Mouse (Mus musculus) gastrocnemius, adult 2 months (tissue): ENCODE measurements around the gene Ppp1r14b. TPM values are rescaled to one million over a fixed set of nuclear protein-coding genes. Genes with fewer than 3 reads are reported as not detected.
A peak's percentile ranks its signal among the peaks of the same experiment; 100 is the strongest.

Experiments used
- DNase-seq: peaks from one replicate; pipeline ENCODE4 v3.0.0; 2022
- H3K27ac ChIP-seq: fragments of 200-600 bp; 2 replicates; pipeline ENCODE4 v1.8.1; 2022; ENCODE audit warnings: mild to moderate bottlenecking
- H3K4me3 ChIP-seq: fragments of 200-600 bp; 2 replicates; pipeline ENCODE4 v1.8.1; 2022; ENCODE audit warnings: mild to moderate bottlenecking, moderate library complexity
- CTCF ChIP-seq: fragments of 200-600 bp; IDR thresholded peaks from 2 replicates; pipeline ENCODE4 v1.8.1; 2022; ENCODE audit warnings: antibody characterized with exemption, mild to moderate bottlenecking, moderate library complexity
- intact Hi-C: fragments of 180-260 bp; cut with DNase I; formaldehyde crosslinking; loops from one replicate; pipeline ENCODE4 v1.15.1; 2025
- total RNA-seq, 2 experiments: library from RNA; stranded (reverse); gene quantifications; 2 replicates each; pipeline ENCODE4 v1.2.3; 2021

The Ppp1r14b gene
- total RNA-seq, 2 experiments from 2014 or later: 121 to 127 TPM

GRCm38 (mm10) chr19:7020224-7020641, 45.5 kb downstream of the Ppp1r14b start:
- peak; percentile 68 for TF ChIP-seq CTCF
- Histone ChIP-seq H3K4me3 (no peak overlapping the region), H3K27ac (peak overlapping the region; percentile 38)
- DNase-seq: peak; percentile 53
- intact Hi-C loops: loop anchor here (1.0 kb wide), 1 partner anchor 96 kb away; no protein-coding TSS in a partner anchor

Other genes with a start within 250 kb of the Ppp1r14b start
- gene Rps6ka4, start 134.3 kb upstream of the Ppp1r14b start, total RNA-seq: 1 to 10 TPM; 9.3 to 9.4 TPM
- gene Ccdc88b, start 116.8 kb upstream of the Ppp1r14b start, total RNA-seq: under 1 TPM; 0.46 to 0.59 TPM
- 10 to 100 TPM; 32.7 to 41.3 TPM for gene Trmt112, start 65.3 kb upstream of the Ppp1r14b start, total RNA-seq
- 100 to 1,000 TPM; 177 to 270 TPM for gene Prdx5, start 64.9 kb upstream of the Ppp1r14b start, total RNA-seq
- 100 to 1,000 TPM in 1 of 2 experiments, 10 to 100 TPM in 1; 80.0 to 108 TPM for gene Esrra, start 53.2 kb upstream of the Ppp1r14b start, total RNA-seq
- gene Catsperz, start 49.6 kb upstream of the Ppp1r14b start, total RNA-seq: not detected
- gene Kcnk4, start 40.5 kb upstream of the Ppp1r14b start, total RNA-seq: not detected
- gene Bad, start 33.1 kb upstream of the Ppp1r14b start, total RNA-seq: 10 to 100 TPM; 10.8 to 14.4 TPM
- gene Gpr137, start 32.5 kb upstream of the Ppp1r14b start, total RNA-seq: 10 to 100 TPM in 1 of 2 experiments, 1 to 10 TPM in 1; 8.2 to 13.8 TPM
- gene Plcb3, start 1.5 kb downstream of the Ppp1r14b start, total RNA-seq: 10 to 100 TPM in 1 of 2 experiments, 1 to 10 TPM in 1; 9.1 to 11.0 TPM
- gene Fkbp2, start 5.5 kb downstream of the Ppp1r14b start, total RNA-seq: 10 to 100 TPM in 1 of 2 experiments, 1 to 10 TPM in 1; 7.9 to 11.2 TPM
- 100 to 1,000 TPM; 142 to 219 TPM for gene Vegfb, start 12.7 kb downstream of the Ppp1r14b start, total RNA-seq
- gene Dnajc4, start 17.6 kb downstream of the Ppp1r14b start, total RNA-seq: 10 to 100 TPM; 35.3 to 37.6 TPM
- gene Nudt22, start 21.1 kb downstream of the Ppp1r14b start, total RNA-seq: 10 to 100 TPM; 12.8 to 15.9 TPM
- 10 to 100 TPM; 22.5 to 26.1 TPM for gene Trpt1, start 21.2 kb downstream of the Ppp1r14b start, total RNA-seq
- gene Fermt3, start 44.5 kb downstream of the Ppp1r14b start, total RNA-seq: under 1 TPM; 0.71 to 0.86 TPM
- 100 to 1,000 TPM in 1 of 2 experiments, 10 to 100 TPM in 1; 89.9 to 125 TPM for gene Stip1, start 65.0 kb downstream of the Ppp1r14b start, total RNA-seq
- gene Macrod1, start 81.8 kb downstream of the Ppp1r14b start, total RNA-seq: 100 to 1,000 TPM; 261 to 294 TPM
- under 1 TPM; 0.53 to 0.54 TPM for gene Flrt1, start 130.8 kb downstream of the Ppp1r14b start, total RNA-seq
- gene Otub1, start 231.3 kb downstream of the Ppp1r14b start, total RNA-seq: 10 to 100 TPM; 45.0 to 50.3 TPM
- gene Cox8a, start 242.6 kb downstream of the Ppp1r14b start, total RNA-seq: 100 to 1,000 TPM in 1 of 2 experiments, 10 to 100 TPM in 1; 72.4 to 113 TPM